Mouse (Mus musculus): ENCODE data around the gene Dscaml1.

Dscaml1 gene

GRCm38 (mm10) chr9:45426456-45426855, at the start of gene Dscaml1:
Dscaml1 (plus strand) TSS chr9:45426628.
- no peak for DNase-seq (ENCODE audit: low read depth, low spot score)

- no peak for DNase-seq (ENCODE audit: low read depth, low spot score)
Measured at GRCm38 (mm10) chr9:45376883-45377282, 49.5 kb upstream of the Dscaml1 start.

GRCm38 (mm10) chr9:45380411-45381251, 45.8 kb upstream of the Dscaml1 start:
- no peak for DNase-seq (ENCODE audit: low read depth, low spot score)

- DNase-seq (ENCODE audit: low read depth, low spot score) = no peak
Measured at GRCm38 (mm10) chr9:45382336-45382735, 44.1 kb upstream of the Dscaml1 start.

DNA sequence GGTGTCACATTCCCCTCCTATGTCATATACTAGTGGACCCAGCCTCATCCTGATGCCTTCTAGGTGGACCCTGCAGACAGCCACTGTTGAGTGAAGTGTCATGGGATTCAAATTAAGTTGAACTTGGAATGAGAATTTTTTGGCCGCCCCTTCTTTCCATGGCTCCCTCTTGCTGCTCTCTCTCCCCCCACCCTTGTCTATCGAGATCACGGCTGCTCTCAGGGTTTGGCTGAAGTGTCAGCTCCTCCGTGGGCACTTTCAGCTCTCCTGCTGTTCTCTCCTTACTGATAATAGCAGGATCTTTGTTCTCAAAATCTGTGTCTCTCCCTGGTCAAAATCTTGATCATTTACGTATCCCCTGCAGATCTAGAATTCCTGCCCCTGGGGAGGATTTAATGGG, 43.6 kb upstream of the Dscaml1 start:
- no peak for DNase-seq (ENCODE audit: low read depth, low spot score)

DNA sequence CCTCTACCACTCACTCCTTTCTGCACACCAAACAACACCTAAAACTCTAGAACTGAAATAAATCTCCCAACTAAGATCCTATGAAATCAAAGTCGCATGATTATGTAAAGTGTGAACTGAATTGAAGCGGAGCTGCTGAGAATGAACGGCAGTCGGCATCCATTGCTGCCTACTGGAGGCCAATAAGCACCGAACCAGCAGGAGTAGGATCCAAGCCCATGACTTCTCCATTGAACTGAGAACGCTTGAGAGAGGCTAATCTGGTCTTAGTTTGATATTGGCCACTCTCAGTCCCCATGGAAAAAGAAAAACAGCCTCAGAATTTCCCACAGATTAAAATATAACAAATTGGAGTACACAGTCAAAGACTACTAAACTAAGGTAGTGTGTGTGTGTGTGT, 42.5 kb upstream of the Dscaml1 start:
- no peak for DNase-seq (ENCODE audit: low read depth, low spot score)

DNA sequence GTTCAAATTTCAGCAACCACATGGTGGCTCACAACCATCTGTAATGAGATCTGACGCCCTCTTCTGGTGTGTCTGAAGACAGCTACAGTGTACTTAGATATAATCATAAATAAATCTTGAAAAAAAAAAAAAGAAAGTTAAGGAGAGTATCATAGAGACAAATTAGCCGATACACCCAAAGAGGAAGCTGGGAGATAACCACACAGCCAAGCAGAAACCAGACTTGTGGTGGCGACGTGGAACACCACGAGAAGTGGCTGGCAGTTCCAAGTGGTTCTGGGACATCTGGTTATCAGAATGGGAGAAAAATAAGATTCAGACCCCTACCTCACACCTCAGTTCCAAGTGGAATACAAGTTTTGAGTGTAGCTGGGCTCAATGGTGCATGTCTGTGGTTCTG, 39.7 kb upstream of the Dscaml1 start:
- DNase-seq (ENCODE audit: low read depth, low spot score) = no peak

DNA sequence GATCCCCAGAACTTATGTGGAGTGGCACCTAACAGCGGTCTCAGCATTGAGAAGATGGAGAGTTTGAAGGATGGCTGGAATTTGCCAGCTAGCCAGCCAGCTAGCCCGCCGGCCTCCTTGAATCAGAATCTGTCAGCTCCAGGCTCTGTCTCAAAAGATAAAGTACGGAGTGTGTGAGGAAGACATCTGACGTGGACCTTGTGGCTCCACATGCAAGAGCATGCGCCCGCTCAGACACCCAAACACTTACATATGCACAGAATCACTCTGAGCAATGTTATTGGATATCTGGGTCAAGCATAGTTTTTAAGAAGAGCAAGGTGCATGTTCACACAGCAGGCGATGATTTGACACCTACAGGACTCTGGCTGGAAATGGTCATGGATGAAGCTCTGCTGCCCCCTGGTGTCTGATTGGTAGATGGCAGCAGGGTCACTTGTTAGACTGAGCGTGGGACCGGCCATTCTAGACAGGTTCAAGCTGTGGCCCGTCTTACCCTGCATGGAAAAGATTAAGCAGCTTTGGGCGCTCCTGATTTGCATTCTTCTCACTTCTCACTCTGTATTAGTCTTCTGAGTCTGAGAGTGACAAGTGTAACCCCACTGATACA, 37.9 kb upstream of the Dscaml1 start:
- DNase-seq (ENCODE audit: low read depth, low spot score) = peak; percentile 92

GRCm38 (mm10) chr9:45389596-45389995, 36.8 kb upstream of the Dscaml1 start:
- DNase-seq (ENCODE audit: low read depth, low spot score) = no peak

DNA sequence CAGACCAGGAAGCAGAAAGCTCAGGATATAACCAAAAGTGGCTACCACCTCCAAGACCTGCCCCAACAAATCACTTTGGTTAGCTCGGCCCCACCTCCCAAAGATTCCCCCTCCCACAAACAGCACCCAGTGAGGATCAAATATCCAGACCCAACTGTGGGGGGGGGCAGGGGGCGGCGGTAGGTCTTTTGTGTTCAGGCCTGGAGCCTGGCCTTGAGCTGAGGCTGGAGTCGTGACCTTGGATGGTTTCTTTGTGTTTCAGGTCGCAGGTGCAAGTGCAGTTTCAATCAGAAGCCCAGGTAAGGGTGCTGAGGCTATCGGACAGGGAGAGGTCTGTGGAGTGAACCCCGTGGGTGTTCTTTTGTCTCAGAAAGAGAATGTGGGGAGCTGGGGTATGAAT, 35.1 kb upstream of the Dscaml1 start:
- DNase-seq (ENCODE audit: low read depth, low spot score) = no peak

DNA sequence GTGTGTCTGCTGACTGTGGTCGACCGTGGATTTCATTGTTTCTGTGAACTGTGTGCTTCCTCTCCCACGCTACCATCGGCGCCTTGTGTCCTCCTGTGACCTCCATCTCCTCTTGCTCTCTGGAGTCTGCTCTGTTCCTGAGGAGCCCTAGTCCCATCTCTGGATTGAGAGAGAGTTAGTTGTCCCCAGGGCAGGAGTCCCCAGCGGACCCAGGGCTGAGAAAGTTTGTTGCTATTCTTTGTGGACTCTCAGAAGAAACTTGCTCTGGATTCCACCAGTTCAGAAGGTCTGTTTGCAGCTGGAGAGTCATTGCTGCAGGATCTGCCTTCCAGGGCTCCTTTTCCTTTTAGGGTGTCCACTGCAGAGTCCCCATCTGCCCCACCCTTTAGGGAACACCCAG, 31.2 kb upstream of the Dscaml1 start:
- DNase-seq (ENCODE audit: low read depth, low spot score) = no peak

DNA sequence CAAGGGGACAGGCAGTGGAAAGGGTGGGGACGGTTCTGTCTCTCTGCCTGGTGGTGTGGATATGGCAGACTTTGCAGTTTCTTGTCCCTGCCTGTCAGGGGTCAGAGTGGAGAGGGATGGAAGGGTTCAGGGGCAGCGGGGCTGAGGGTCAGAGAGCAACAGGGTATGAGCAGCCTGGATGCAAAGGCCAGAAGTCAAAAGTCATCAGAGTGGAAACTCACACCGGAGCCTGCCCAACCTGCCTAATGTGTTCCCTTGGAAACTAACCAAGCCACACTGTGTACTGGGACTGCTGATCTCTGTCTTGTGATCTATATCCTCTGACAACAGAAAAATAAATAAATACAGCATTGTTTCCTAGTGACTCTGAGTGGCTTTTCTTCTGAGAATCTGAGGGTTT, 30.6 kb upstream of the Dscaml1 start:
- no peak for DNase-seq (ENCODE audit: low read depth, low spot score)

DNA sequence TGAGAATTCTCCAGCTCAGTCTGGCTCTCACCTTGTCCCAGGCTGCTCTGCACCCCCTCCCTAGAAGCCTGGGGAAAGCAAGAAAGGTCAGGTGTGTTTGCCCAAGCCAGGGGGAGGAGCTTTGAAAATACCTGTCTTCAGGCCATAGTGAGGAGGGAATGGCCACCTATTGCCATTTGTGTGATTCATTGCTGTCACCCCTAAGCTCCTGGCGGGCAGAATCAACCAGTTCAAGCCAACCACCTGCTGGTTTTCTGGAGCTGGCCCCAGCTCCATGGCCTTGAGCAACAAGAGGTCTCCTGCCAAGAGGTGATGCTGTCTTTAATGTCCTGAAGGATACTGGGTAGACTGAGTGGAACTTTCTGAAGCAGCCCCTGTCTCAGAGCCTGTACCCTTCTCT, 28.1 kb upstream of the Dscaml1 start:
- DNase-seq (ENCODE audit: low read depth, low spot score) = no peak

GRCm38 (mm10) chr9:45399434-45399833, 27.0 kb upstream of the Dscaml1 start, which contains the start of gene Fxyd2:
Fxyd2 (plus strand) TSS chr9:45399669.
- DNase-seq (ENCODE audit: low read depth, low spot score) = no peak

- no peak for DNase-seq (ENCODE audit: low read depth, low spot score)
Measured at GRCm38 (mm10) chr9:45401851-45402250, 24.6 kb upstream of the Dscaml1 start.

GRCm38 (mm10) chr9:45402957-45403356, 23.5 kb upstream of the Dscaml1 start:
- no peak for DNase-seq (ENCODE audit: low read depth, low spot score)

DNA sequence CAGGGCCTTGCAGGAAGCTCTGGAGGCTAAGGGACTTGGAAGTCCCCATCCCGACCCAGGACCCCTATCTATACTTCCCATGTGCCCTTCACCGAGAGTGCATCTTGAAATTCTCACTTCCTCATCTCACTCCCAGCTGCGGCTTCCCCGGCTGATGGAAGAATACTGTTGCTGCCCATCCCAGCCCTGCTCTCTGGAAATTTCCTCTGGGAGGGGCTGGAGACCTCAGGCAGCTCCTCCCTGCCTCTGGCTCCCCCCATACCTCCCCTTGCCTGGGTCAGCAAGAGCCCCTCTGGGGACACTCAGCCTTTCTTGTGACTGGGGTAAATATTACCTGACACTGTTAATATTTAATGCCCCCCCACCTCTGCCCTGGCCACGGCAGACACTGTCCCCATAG, 20.7 kb upstream of the Dscaml1 start:
- DNase-seq (ENCODE audit: low read depth, low spot score) = no peak

GRCm38 (mm10) chr9:45406808-45407207, 19.6 kb upstream of the Dscaml1 start:
- DNase-seq (ENCODE audit: low read depth, low spot score) = no peak

DNA sequence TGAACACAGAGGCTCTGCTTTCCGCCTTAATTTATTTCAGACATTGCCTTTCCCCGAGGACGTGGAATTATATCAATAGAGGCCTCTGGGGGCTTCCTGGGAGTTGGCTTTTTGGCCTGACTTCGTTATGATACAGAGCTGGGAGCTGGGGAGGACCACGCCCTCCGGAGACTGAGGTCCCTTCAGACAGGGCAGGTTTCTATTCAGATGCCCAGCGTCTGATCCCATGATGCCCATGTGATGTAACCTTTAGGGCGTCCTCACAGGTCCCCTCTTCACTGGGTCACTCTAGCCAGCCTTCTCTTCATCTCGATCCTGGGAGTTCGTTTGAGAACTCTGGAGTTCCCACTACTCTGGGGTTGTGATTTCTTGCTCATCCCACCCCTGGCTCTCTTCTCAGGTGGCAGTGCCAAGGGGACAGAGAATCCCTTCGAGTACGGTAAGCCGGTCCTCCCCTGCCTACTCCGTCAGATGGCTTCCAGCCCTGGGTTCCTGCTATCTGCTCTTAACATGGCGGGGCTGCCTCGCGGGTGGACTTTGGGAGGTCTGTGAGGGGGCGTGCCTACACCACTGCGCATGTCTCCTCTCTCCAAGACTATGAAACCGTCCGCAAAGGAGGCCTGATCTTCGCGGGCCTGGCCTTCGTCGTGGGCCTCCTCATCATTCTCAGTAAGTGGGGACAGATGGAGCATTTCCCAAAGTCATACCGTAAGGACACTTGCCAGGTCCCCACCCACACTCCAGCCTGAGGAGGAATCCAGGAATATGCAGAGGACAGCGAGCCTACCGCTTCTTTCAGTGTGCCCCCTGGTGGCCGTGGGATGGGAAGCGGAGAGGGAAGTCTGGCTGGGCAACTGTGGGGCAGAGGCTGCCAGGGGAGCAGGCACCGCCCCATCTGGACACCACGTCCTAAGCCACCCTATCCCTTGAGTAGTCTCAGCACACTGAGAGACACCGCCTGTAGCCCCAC, 18.4 kb upstream of the Dscaml1 start:
- peak; percentile 70 for DNase-seq (ENCODE audit: low read depth, low spot score)

- DNase-seq (ENCODE audit: low read depth, low spot score) = no peak
Measured at GRCm38 (mm10) chr9:45410193-45410592, 16.2 kb upstream of the Dscaml1 start.

DNA sequence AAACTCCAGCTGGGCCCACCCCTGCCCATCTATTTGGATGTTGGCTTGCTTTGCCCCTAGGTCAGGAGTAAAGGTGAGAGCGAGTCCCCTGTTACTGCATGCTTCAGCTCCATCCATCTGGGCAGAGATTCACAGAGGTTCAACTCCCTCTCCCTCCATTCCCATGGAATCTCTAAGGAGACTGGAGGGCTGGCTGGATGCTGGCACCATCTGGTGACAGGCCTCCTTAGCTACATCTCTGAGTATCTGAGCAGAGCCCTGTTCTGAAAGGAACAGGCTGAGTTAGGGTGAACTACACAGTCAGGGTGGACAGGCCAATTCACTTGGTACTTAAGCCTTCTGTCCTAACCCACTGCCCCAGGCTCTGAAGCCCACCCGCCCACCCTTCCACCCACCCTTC, 15.8 kb upstream of the Dscaml1 start:
- no peak for DNase-seq (ENCODE audit: low read depth, low spot score)

DNA sequence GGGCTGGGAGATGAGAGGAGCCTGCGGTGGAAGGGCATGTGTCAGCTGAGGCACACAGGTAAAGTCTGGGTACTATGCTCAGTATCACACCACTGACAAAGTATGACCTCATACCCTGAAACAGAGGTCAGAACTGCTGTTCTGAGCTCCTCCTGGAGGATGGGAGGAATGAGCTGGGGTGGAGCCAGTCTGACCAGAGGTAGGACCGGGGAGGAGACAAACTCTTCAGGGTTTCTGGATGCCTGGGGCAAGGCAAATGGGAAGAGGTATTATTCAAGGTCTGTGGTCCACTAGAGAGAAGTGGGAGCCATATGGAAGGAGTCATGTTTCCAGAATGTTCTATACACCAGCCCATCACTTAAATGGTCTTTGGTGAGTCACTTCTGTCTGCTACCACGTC, 15.3 kb upstream of the Dscaml1 start:
- no peak for DNase-seq (ENCODE audit: low read depth, low spot score)
